Comparison of ENCODE assay signal across 7 mouse cellular contexts in the genomic region with DNA sequence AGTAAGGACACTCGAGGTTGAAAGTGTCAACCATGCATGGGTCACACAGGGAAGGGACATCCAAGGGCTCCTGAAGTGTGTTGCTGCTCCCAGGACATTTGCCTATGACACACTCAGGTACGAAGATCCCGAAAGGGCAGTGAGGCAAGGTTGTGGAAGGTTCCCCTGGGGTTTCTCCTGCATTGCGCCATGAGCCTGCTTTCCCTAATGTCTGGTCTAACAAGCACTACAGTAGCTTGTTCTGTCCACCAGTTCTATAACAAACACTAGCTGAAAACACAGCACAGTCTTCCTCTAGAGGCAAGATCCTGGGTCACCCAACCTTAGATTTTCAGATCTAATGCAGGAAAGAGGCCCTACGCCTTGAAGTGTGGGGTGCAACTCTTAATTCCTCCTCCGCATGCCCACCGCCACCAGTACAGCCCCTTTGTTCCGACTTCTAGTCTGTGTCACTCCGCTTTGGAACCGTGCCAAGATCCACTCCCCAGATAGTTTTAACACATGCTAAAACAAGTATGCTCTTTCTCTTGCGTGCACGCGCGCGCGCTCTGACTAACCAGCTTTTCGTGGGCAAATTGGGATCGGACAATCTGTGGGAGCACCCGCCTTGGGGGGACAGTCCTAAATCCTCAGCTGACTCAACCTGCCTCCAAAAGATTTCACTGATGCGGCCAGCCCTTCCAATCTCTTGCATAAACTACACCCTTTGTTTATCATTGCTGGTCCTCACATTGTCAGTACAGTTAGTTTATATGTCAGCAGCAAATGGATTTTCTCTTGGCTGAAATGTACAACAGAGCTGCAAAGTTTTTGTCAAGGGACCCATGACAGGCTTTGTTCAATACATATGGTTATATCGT. TPM values are rescaled to one million over a fixed set of nuclear protein-coding genes. Genes with fewer than 3 reads are reported as not detected.
DNase-seq lines count a peak whose midpoint lies in the region; ATAC-seq and TF ChIP-seq lines count a peak whose summit lies in the region.

No protein-coding gene starts in this region.

- ATAC-seq in megakaryocyte progenitor cell, adult 5-6 weeks (replicated peaks; ENCODE audit: poor library complexity) = no peak

- no peak for TF ChIP-seq POLR2A in lung, adult 2 months (IDR thresholded peaks at IDR 0.05; ENCODE audit: borderline replicate concordance, extremely low read depth, low read depth, low read length)

- TF ChIP-seq CTCF in lung, adult 2 months (IDR thresholded peaks at IDR 0.05; ENCODE audit: insufficient read depth, low read length) = no peak
- no peak for TF ChIP-seq CTCF in gastrocnemius, adult 2 months (IDR thresholded peaks at IDR 0.05)

- DNase-seq in lung, adult 2 months = peak; percentile 8
- DNase-seq in lung, postnatal 25 days (ENCODE audit: low spot score) = no peak
- peak; percentile 66 for DNase-seq in gastrocnemius, adult 2 months
- DNase-seq in heart, postnatal 10 days = peak; percentile 63 to 74
- peak; percentile 28 for DNase-seq in lung, postnatal 36 days
- DNase-seq in T-cell, adult 2 months (ENCODE audit: low spot score) = no peak

- intact Hi-C loops in gastrocnemius, adult 2 months (cut with DNase I) = no loop called here
- intact Hi-C loops in heart, postnatal 10 days (cut with DNase I) = no loop called here

- WGBS in lung, adult 2 months = 53% methylated on average over 21 of the region's 21 CpGs

- no peaks in the 10 kb centered on the region; the same call in 1 of the 2 replicates for H3K4me1 ChIP-seq in lung, adult 2 months (ENCODE audit: control insufficient read depth, insufficient read depth, low read length)

- H3K4me3 ChIP-seq in lung, adult 2 months (replicated peaks; ENCODE audit: extremely low read depth, low read depth, low read length) = no peak overlapping the region
- peak overlapping the region; percentile 54 for H3K4me3 ChIP-seq in gastrocnemius, adult 2 months

- peak overlapping the region; percentile 70 for H3K27ac ChIP-seq in gastrocnemius, adult 2 months

RNA-seq across cellular contexts. Expression of gene Pgm5, which starts 10.0 kb away (rescaled TPM):
- polyA plus RNA-seq in lung, adult 2 months (2012; rRNA removed) = 18.5 and 21.8 TPM in 2 replicates
- total RNA-seq in gastrocnemius, adult 2 months (2021) = 10 to 100 TPM; 10.7 to 15.1 TPM
- total RNA-seq in heart, postnatal 10 days (2021) = 10 to 100 TPM; 97.4 to 98.8 TPM
- total RNA-seq in megakaryocyte progenitor cell, adult 5-6 weeks (2015) = not detected in 2 replicates
- not detected in 2 replicates for total RNA-seq in megakaryocyte progenitor cell, adult 5-6 weeks (2017)

RNA-seq across cellular contexts. Expression of gene Gm10053, which starts 23.8 kb away (rescaled TPM):
- 2.6 and 9.2 TPM in 2 replicates for polyA plus RNA-seq in lung, adult 2 months (2012; rRNA removed)
- 100 to 1,000 TPM; 453 to 633 TPM for total RNA-seq in gastrocnemius, adult 2 months (2021)
- total RNA-seq in heart, postnatal 10 days (2021) = 1,000 to 10,000 TPM in 1 of 2 experiments, 100 to 1,000 TPM in 1; 979 to 1,022 TPM
- total RNA-seq in megakaryocyte progenitor cell, adult 5-6 weeks (2015) = 297 and 299 TPM in 2 replicates
- total RNA-seq in megakaryocyte progenitor cell, adult 5-6 weeks (2017) = 181 and 246 TPM in 2 replicates

RNA-seq across cellular contexts. Expression of gene Foxd4, which starts 49.3 kb away (rescaled TPM):
- 0.06 and 0.28 TPM in 2 replicates for polyA plus RNA-seq in lung, adult 2 months (2012; rRNA removed)
- total RNA-seq in gastrocnemius, adult 2 months (2021) = not detected
- not detected for total RNA-seq in heart, postnatal 10 days (2021)
- 0.17 TPM in 1 of 2 replicates, not detected in the other for total RNA-seq in megakaryocyte progenitor cell, adult 5-6 weeks (2015)
- not detected in 2 replicates for total RNA-seq in megakaryocyte progenitor cell, adult 5-6 weeks (2017)

Comparison
In these comparisons a context has a peak if more than half of its experiments do, and no peak if none do; other contexts are left out.
1. DNase-seq: peak in lung, adult 2 months (single experiment), gastrocnemius, adult 2 months (single experiment), heart, postnatal 10 days (2 of 2) and lung, postnatal 36 days (single experiment); none in lung, postnatal 25 days (single experiment) and T-cell, adult 2 months (single experiment).
2. RNA of gene Pgm5, which starts 10.0 kb away (total RNA-seq): 97.4 to 98.8 TPM in heart, postnatal 10 days and 10.7 to 15.1 TPM in gastrocnemius, adult 2 months; not detected in megakaryocyte progenitor cell, adult 5-6 weeks; every median in the first group is over 10 times any median in the second.